Mouse (Mus musculus): ENCODE measurements around the gene Clcn7. TPM values are rescaled to one million over a fixed set of nuclear protein-coding genes. Genes with fewer than 3 reads are reported as not detected.
"Not testable (repeated sequence)": the region's sequence is repeated elsewhere in the genome, so short reads cannot be mapped to it uniquely, and the experiment has no call there.

Clcn7 gene
- total RNA-seq, 2 experiments from 2014 or later: 15.0 to 16.0 TPM

DNA sequence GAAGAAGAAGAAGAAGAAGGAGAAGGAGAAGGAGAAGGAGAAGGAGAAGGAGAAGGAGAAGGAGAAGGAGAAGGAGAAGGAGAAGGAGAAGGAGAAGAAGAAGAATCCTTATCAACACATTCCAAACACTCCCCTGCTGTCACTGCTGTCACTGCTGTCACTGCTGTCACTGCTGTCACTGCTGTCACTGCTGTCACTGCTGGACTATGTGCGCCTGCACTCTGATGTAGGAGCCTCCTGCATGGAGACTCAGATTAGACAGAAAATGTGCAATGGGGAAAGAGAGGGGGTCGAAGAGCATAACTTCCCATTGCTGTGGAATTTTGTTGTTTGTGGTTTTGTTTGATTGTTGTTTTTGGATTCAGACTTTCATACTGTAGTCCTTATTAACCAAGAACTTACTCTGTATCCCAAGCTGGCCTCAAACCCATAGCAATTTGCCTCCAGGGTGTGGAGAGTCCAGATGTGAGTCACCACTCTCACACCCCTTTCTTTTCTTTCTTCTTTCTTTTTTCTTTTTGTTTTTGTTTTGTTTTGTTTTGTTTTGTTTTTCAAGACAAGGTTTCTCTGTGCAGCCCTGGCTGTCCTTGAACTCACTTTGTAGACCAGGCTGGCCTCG, 7.6 kb upstream of the Clcn7 start:
- not testable (repeated sequence) for DNase-seq (ENCODE audit: low spot score)

DNA sequence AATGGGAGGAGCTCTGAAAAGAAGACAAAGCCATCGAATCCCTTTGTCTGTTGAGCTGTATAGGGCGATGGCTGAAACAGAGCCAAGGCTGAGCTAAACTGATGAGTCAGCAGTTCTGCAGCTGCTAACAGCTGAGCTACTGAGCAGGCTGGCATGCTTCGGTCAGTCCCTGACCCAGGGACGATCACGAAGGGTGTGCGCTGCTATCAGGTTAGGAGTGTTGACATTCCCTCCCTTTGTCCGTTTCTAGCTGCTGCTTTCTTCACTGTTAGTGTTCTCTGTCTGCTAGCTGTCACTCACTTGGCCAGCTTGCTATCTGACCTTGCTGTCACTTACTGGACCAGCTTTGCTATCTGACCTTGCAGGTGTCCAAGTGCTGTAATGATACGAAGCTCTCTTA, 6.1 kb upstream of the Clcn7 start:
- no peak for DNase-seq (ENCODE audit: low spot score)

GRCm38 (mm10) chr17:25127681-25128080, 5.5 kb upstream of the Clcn7 start:
- no peak for DNase-seq (ENCODE audit: low spot score)

GRCm38 (mm10) chr17:25130060-25130459, 3.1 kb upstream of the Clcn7 start:
- DNase-seq (ENCODE audit: low spot score): no peak

GRCm38 (mm10) chr17:25135622-25136021, 2.4 kb downstream of the Clcn7 start:
- DNase-seq (ENCODE audit: low spot score): no peak

GRCm38 (mm10) chr17:25138803-25139202, 5.6 kb downstream of the Clcn7 start:
- DNase-seq (ENCODE audit: low spot score): no peak

GRCm38 (mm10) chr17:25139960-25140359, 6.8 kb downstream of the Clcn7 start:
- no peak for DNase-seq (ENCODE audit: low spot score)

DNA sequence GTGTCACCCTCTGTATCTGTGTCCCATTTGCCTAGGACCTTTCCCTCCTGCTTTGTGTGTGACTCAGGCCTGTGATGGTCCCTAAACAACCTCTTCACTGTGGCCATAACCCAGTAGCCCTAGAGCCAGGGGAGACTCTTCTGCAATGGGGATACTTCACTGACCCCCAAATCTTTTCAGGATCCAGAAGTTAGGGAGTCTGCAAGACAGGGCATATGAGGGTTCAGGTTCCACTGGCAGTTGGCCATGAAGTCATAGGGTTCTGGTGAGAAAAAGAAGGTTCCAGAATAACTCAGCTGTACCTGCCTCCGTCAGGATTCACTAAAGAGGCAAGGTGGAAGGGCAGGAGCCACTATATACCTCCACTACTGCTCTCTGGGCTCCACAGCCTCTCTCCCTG, 29.0 kb downstream of the Clcn7 start, which contains the start of gene Ccdc154:
Ccdc154 (plus strand) TSS at position 301 of the 400 bp plus-strand sequence.
- no peak for DNase-seq (ENCODE audit: low spot score)

DNA sequence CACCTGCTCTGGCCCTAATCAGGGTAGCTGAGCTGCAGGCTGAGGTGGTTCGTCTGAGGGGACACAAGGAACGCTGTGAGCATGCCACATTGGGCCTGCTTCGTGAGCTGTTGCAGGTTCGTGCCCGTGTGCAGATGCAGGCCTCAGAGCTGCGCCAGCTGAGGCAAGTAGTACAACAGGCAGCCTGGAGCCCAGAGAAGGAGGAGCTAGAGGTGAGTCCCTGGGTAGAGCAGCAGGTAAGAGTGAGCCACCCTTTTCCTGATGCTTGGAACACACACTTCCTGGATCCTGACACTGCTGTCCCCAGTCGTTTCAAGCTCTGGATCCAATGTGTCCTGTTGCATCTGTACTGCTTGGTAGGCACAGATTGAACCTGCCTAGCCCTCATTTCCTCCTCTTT, 30.2 kb downstream of the Clcn7 start:
- no peak for DNase-seq (ENCODE audit: low spot score)

DNA sequence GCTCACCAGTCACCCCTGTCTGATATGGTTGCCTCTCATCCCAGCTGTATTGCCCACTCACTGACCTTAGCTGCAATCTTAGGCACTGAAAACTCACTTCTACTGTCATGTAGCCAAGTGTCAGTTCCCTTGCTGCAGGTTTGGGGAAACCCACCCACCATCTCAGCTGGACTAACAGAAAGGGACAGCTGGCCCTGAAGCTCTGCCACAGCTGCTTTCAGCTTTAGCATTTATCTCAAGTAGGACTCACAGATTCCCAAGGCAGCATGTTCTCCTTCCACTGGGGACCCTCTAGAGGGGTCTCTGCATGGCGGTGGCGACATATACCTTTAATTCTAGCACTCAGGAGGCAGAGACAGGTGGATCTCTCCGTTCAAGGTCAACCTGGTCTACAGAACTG, 31.6 kb downstream of the Clcn7 start:
- no peak for DNase-seq (ENCODE audit: low spot score)

DNA sequence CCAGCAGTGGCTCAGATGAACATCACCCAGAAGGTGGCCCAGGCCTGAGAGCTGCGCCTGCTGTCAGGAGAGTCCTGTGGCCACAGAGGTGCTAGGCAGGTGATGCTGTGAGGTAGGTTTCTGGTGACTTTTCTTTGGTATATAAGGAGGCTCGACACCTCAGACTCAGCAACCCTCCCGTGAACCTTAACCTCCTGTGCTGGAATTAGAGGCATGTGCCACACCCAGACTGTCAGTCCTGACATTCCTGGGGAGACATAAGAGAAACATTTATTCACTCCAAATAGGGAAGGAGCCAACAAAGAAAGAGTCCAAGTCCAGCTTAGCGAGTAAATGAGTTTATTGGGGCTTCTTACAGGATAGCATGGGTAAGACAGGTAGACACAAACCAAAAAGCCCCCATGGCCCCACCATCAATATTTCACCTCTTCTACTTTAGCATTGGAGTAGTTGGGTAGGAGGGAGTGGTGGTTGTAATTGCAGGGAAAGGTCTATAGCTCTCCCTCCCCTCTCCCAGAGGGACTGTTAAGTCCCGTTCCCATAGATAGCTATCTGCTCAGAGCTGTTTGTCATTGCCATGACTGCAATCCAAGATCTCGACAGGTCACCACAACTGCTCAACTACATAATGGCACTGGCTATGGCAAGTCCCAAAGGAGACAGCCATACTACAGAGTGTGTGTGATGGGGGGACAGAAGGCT, 32.9 kb downstream of the Clcn7 start:
- DNase-seq (ENCODE audit: low spot score): no peak

GRCm38 (mm10) chr17:25169706-25170105, 36.5 kb downstream of the Clcn7 start:
- no peak for DNase-seq (ENCODE audit: low spot score)

GRCm38 (mm10) chr17:25172558-25172957, 39.4 kb downstream of the Clcn7 start:
- DNase-seq (ENCODE audit: low spot score): no peak

- no peak for DNase-seq (ENCODE audit: low spot score)
These were observed 42.2 kb downstream of the Clcn7 start, which contains the start of gene Gm38655 for GRCm38 (mm10) chr17:25175411-25175810. Gene Gm38655 (minus strand): TSS chr17:25175471.

- no peak for DNase-seq (ENCODE audit: low spot score)
These were observed 50.0 kb downstream of the Clcn7 start for GRCm38 (mm10) chr17:25183232-25183631.

- peak; percentile 98 for DNase-seq (ENCODE audit: low spot score)
These were observed 51.0 kb downstream of the Clcn7 start, which contains the start of gene BC003965 for GRCm38 (mm10) chr17:25184129-25184691. Gene BC003965 (plus strand): TSS chr17:25184554.

- DNase-seq (ENCODE audit: low spot score): no peak
These were observed 51.8 kb downstream of the Clcn7 start for GRCm38 (mm10) chr17:25184961-25185360.

- no peak for DNase-seq (ENCODE audit: low spot score)
These were observed 54.6 kb downstream of the Clcn7 start for GRCm38 (mm10) chr17:25187784-25188149.

DNA sequence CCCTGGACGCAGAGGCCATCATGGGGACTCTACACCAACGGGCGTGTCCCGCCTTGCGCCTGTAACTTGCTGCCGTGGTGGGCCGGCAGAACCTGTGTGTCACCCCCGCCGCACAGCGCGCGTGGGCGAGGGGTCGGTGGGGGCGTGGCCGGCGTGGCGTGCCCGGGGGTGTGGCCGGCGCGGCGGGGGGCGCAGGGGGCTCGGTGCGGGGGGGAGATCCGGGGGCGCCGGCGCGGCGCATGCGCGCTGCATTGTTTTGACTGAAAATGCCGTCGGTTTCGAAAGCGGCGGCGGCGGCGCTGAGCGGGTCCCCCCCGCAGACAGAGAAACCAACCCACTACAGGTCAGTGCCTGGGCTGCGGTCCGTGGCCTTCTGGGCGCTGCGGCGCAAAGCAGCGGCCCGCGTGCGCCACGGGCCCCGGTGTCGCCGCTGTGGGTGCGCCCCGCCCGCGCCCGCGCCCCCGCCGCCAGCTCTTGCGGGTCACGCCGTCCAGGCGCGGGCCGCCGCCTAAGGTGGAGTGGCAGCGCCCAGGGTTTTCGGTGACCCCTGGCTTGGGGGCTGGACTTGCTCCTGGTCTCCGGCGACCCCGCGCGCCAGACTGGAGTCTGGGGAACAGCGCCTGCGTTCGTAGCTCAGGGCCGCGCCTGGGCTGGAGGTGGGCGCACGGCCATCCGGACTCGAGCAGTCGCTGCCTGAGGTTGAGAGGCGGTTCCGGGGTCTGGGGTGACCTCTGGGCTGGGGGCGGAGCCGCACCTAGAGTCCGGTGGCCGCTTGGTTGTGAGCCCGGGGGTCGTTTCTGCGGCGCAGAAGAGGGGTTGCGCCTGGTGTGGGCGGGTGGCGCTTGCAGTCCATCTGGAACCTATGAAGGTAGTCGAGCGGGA, 55.2 kb downstream of the Clcn7 start, which contains the start of gene Unkl:
Unkl (plus strand) TSS at position 248 of the 882 bp plus-strand sequence.
- DNase-seq (ENCODE audit: low spot score): peak; percentile 55

GRCm38 (mm10) chr17:25189091-25189490, 55.9 kb downstream of the Clcn7 start:
- DNase-seq (ENCODE audit: low spot score): no peak

- no peak for DNase-seq (ENCODE audit: low spot score)
These were observed 69.2 kb downstream of the Clcn7 start for GRCm38 (mm10) chr17:25202401-25202800.

- no peak for DNase-seq (ENCODE audit: low spot score)
These were observed 76.8 kb downstream of the Clcn7 start for GRCm38 (mm10) chr17:25210006-25210405.

Measured in gastrocnemius, adult 18-20 months (tissue).